Mouse (Mus musculus) heart, embryonic 16.5 days (tissue): ENCODE results near the gene Tspan3. TPM values are rescaled to one million over a fixed set of nuclear protein-coding genes. Genes with fewer than 3 reads are reported as not detected.

Experiments used
- ATAC-seq: fragments of 200-750 bp; cut with Nextera tagmentation; replicated peaks from 2 replicates; pipeline ENCODE4 v1.8.0; 2017; ENCODE audit warnings: moderate number of reproducible peaks; ENCODE audit not compliant: insufficient read depth, low FRiP score; ENCODE audit errors: extremely low read depth
- H3K27ac ChIP-seq: fragments of 300-500 bp; sonication (generic); 2 replicates; pipeline ENCODE4 v1.5.1; 2014; ENCODE audit warnings: mild to moderate bottlenecking, low read length, control low read depth, moderate library complexity
- H3K27me3 ChIP-seq: fragments of 300-500 bp; sonication (generic); 2 replicates; pipeline ENCODE4 v1.6.1; 2014; ENCODE audit warnings: low read length, mixed read lengths; ENCODE audit not compliant: control insufficient read depth, insufficient read depth
- H3K36me3 ChIP-seq: fragments of 300-500 bp; sonication (generic); 2 replicates; pipeline ENCODE4 v1.6.1; 2014; ENCODE audit not compliant: control insufficient read depth, insufficient read depth
- H3K4me1 ChIP-seq: fragments of 300-500 bp; sonication (generic); 2 replicates; pipeline ENCODE4 v1.6.1; 2014; ENCODE audit warnings: low read length, mixed read lengths; ENCODE audit not compliant: control insufficient read depth, insufficient read depth
- H3K4me2 ChIP-seq: fragments of 300-500 bp; sonication (generic); 2 replicates; pipeline ENCODE4 v1.6.1; 2014; ENCODE audit warnings: low read depth, mild to moderate bottlenecking, control low read depth, low read length
- H3K4me3 ChIP-seq: fragments of 300-500 bp; sonication (generic); 2 replicates; pipeline ENCODE4 v1.5.1; 2014; ENCODE audit warnings: mild to moderate bottlenecking, control low read depth, low read length
- H3K9ac ChIP-seq: fragments of 300-500 bp; sonication (generic); 2 replicates; pipeline ENCODE4 v1.6.1; 2014; ENCODE audit warnings: low read length, control low read depth
- H3K9me3 ChIP-seq: fragments of 300-500 bp; sonication (generic); replicated peaks from 2 replicates; pipeline ENCODE4 v1.6.1; 2016; ENCODE audit warnings: low read length; ENCODE audit not compliant: control insufficient read depth
- WGBS: fragments of 180-500 bp; shearing (Covaris S2); extraction: QIAGEN DNeasy Blood & Tissue Kit; methylation state at CpG from one replicate; pipeline ENCODE4 v1.1.7; 2014; 5-methylcytosine and 5-hydroxymethylcytosine counted together
- polyA plus RNA-seq: library from polyadenylated mRNA; unstranded; fragments of >200 nt; fragmentation: Nextera tagmentation; extraction: Ambion mirVana; gene quantifications from 2 replicates; pipeline ENCODE4 v1.2.1, GENCODE M21; 2015

Gene Tspan3
- polyA plus RNA-seq, 1 experiment from 2014 or later: 457 TPM

- no peak overlapping the region for H3K27ac ChIP-seq
- peaks cover 26% of the 10 kb centered on the region for H3K36me3 ChIP-seq
Measured at GRCm38 (mm10) chr9:56144366-56145003, 20.8 kb downstream of the Tspan3 start.

GRCm38 (mm10) chr9:56141776-56142175 is 23.5 kb downstream of the Tspan3 start:
- Histone ChIP-seq H3K9ac (no peak overlapping the region), H3K27ac (no peak overlapping the region), H3K4me1 (peaks cover 7% of the 10 kb centered on the region), H3K36me3 (peaks cover 30% of the 10 kb centered on the region), H3K9me3 (no peaks in the 10 kb centered on the region), H3K4me2 (no peak overlapping the region), H3K4me3 (no peak overlapping the region), H3K27me3 (no peaks in the 10 kb centered on the region)
- no peak for ATAC-seq
- WGBS: 65% methylated on average over 9 of the region's 9 CpGs

More at GRCm38 (mm10) chr9:56144366-56145003, 20.8 kb downstream of the Tspan3 start:
- WGBS: 91% methylated on average over 7 of the region's 7 CpGs
- Histone ChIP-seq H3K9me3 (no peaks in the 10 kb centered on the region), H3K27me3 (no peaks in the 10 kb centered on the region), H3K4me3 (no peak overlapping the region), H3K9ac (no peak overlapping the region), H3K4me1 (peaks cover 14% of the 10 kb centered on the region), H3K4me2 (no peak overlapping the region)
- ATAC-seq: no peak

GRCm38 (mm10) chr9:56135590-56136197 is 29.6 kb downstream of the Tspan3 start:
- Histone ChIP-seq H3K27ac (no peak overlapping the region), H3K4me2 (no peak overlapping the region), H3K27me3 (no peaks in the 10 kb centered on the region), H3K36me3 (peaks cover 24% of the 10 kb centered on the region), H3K9ac (no peak overlapping the region), H3K4me1 (peaks cover 38% of the 10 kb centered on the region), H3K9me3 (no peaks in the 10 kb centered on the region), H3K4me3 (no peak overlapping the region)
- WGBS: 84% methylated on average over 4 of the region's 4 CpGs
- no peak for ATAC-seq

- no peak overlapping the region for H3K9ac ChIP-seq
- H3K4me3 ChIP-seq: no peak overlapping the region
- WGBS: 49% methylated on average over 4 of the region's 4 CpGs
- H3K27me3 ChIP-seq: no peaks in the 10 kb centered on the region
- H3K4me2 ChIP-seq: no peak overlapping the region
- ATAC-seq: peak; percentile 35; the same call in 1 of the 2 replicates
- peak overlapping the region; percentile 69 for H3K27ac ChIP-seq
- peaks cover 47% of the 10 kb centered on the region for H3K4me1 ChIP-seq
- peaks cover 28% of the 10 kb centered on the region for H3K36me3 ChIP-seq
- no peaks in the 10 kb centered on the region for H3K9me3 ChIP-seq
Measured at GRCm38 (mm10) chr9:56134614-56135013, 30.7 kb downstream of the Tspan3 start.

- peaks cover 31% of the 10 kb centered on the region for H3K36me3 ChIP-seq
- peak overlapping the region; percentile 69 for H3K27ac ChIP-seq
- H3K4me1 ChIP-seq: peaks cover 47% of the 10 kb centered on the region
- H3K27me3 ChIP-seq: no peaks in the 10 kb centered on the region
- no peak overlapping the region for H3K9ac ChIP-seq
- WGBS: 53% methylated on average over 5 of the region's 5 CpGs
- no peak overlapping the region for H3K4me3 ChIP-seq
- ATAC-seq: no peak
- H3K9me3 ChIP-seq: no peaks in the 10 kb centered on the region
- H3K4me2 ChIP-seq: no peak overlapping the region
Measured at GRCm38 (mm10) chr9:56133970-56134369, 31.3 kb downstream of the Tspan3 start.

- peaks cover 34% of the 10 kb centered on the region for H3K36me3 ChIP-seq
Measured at GRCm38 (mm10) chr9:56131813-56132525, 33.3 kb downstream of the Tspan3 start.

GRCm38 (mm10) chr9:56130536-56130935 is 34.7 kb downstream of the Tspan3 start:
- H3K4me1 ChIP-seq: peaks cover 47% of the 10 kb centered on the region
- H3K9me3 ChIP-seq: no peaks in the 10 kb centered on the region
- H3K9ac ChIP-seq: no peak overlapping the region
- no peak overlapping the region for H3K4me2 ChIP-seq
- H3K27me3 ChIP-seq: no peaks in the 10 kb centered on the region
- H3K27ac ChIP-seq: peak overlapping the region; percentile 66
- 34% methylated on average over 4 of the region's 4 CpGs for WGBS
- H3K36me3 ChIP-seq: peaks cover 25% of the 10 kb centered on the region
- H3K4me3 ChIP-seq: no peak overlapping the region
- peak; percentile 61 for ATAC-seq

More at GRCm38 (mm10) chr9:56131813-56132525, 33.3 kb downstream of the Tspan3 start:
- no peak for ATAC-seq
- Histone ChIP-seq H3K4me3 (no peak overlapping the region), H3K27ac (no peak overlapping the region), H3K4me1 (peaks cover 47% of the 10 kb centered on the region), H3K9me3 (no peaks in the 10 kb centered on the region), H3K9ac (no peak overlapping the region), H3K4me2 (no peak overlapping the region), H3K27me3 (no peaks in the 10 kb centered on the region)
- WGBS: 63% methylated on average over 10 of the region's 10 CpGs

- peak overlapping the region; percentile 8; the same call in 1 of the 2 replicates for H3K27ac ChIP-seq
- peaks cover 41% of the 10 kb centered on the region for H3K4me1 ChIP-seq
- ATAC-seq: no peak
- H3K4me2 ChIP-seq: no peak overlapping the region
- no peak overlapping the region for H3K9ac ChIP-seq
- no peaks in the 10 kb centered on the region for H3K9me3 ChIP-seq
- WGBS: 95% methylated on average over 3 of the region's 3 CpGs
- H3K36me3 ChIP-seq: peaks cover 21% of the 10 kb centered on the region
- H3K27me3 ChIP-seq: no peaks in the 10 kb centered on the region
- no peak overlapping the region for H3K4me3 ChIP-seq
Measured at GRCm38 (mm10) chr9:56129951-56130350, 35.3 kb downstream of the Tspan3 start.

GRCm38 (mm10) chr9:56128331-56128730 is 36.9 kb downstream of the Tspan3 start:
- Histone ChIP-seq H3K36me3 (peaks cover 21% of the 10 kb centered on the region), H3K9me3 (no peaks in the 10 kb centered on the region), H3K27me3 (no peaks in the 10 kb centered on the region), H3K27ac (no peak overlapping the region), H3K4me2 (no peak overlapping the region), H3K4me1 (peaks cover 40% of the 10 kb centered on the region), H3K9ac (no peak overlapping the region), H3K4me3 (no peak overlapping the region)
- no peak for ATAC-seq
- 78% methylated on average over 9 of the region's 9 CpGs for WGBS
